Mouse (Mus musculus) intestine, embryonic 15.5 days (tissue): Measurements from ENCODE around the gene Gatad2b. TPM values are rescaled to one million over a fixed set of nuclear protein-coding genes. Genes with fewer than 3 reads are reported as not detected.
"Not testable (repeated sequence)": the region's sequence is repeated elsewhere in the genome, so short reads cannot be mapped to it uniquely, and the experiment has no call there.

ENCODE experiments used
- ATAC-seq: fragments of 200-750 bp; cut with Nextera tagmentation; 2 replicates; pipeline ENCODE4 v1.8.0; 2017; ENCODE audit warnings: moderate TSS enrichment, moderate library complexity
- H3K27ac ChIP-seq: fragments of 300-500 bp; sonication (generic); 2 replicates; pipeline ENCODE4 v1.5.1; 2015; ENCODE audit warnings: mild to moderate bottlenecking, inconsistent platforms
- H3K27me3 ChIP-seq: fragments of 300-500 bp; sonication (generic); replicated peaks from 2 replicates; pipeline ENCODE4 v1.6.1; 2015; ENCODE audit warnings: inconsistent platforms
- H3K36me3 ChIP-seq: fragments of 300-500 bp; sonication (generic); 2 replicates; pipeline ENCODE4 v1.6.1; 2015; ENCODE audit warnings: inconsistent platforms
- H3K4me1 ChIP-seq: fragments of 300-500 bp; sonication (generic); replicated peaks from 2 replicates; pipeline ENCODE4 v1.6.1; 2015; ENCODE audit warnings: inconsistent platforms
- H3K4me2 ChIP-seq: fragments of 300-500 bp; sonication (generic); replicated peaks from 2 replicates; pipeline ENCODE4 v1.6.1; 2015; ENCODE audit warnings: mild to moderate bottlenecking, inconsistent platforms
- H3K4me3 ChIP-seq: fragments of 300-500 bp; sonication (generic); replicated peaks from 2 replicates; pipeline ENCODE4 v1.5.1; 2015; ENCODE audit warnings: inconsistent platforms
- H3K9ac ChIP-seq: fragments of 300-500 bp; sonication (generic); 2 replicates; pipeline ENCODE4 v1.6.1; 2015; ENCODE audit warnings: inconsistent platforms
- H3K9me3 ChIP-seq: fragments of 300-500 bp; sonication (generic); 2 replicates; pipeline ENCODE4 v1.6.1; 2016; ENCODE audit warnings: inconsistent platforms
- WGBS: fragments of 180-500 bp; shearing (Covaris S2); methylation state at CpG from one replicate; pipeline ENCODE4 v1.1.7; 2015; 5-methylcytosine and 5-hydroxymethylcytosine counted together
- polyA plus RNA-seq: library from polyadenylated mRNA; unstranded; fragments of >200 nt; fragmentation: Nextera tagmentation; extraction: Ambion mirVana; gene quantifications from 2 replicates; pipeline ENCODE4 v1.2.1, GENCODE M21; 2015

Gene Gatad2b
- polyA plus RNA-seq, 1 experiment from 2014 or later, result 9.0 TPM

- Histone ChIP-seq H3K27ac (no peak overlapping the region), H3K4me3 (no peak overlapping the region), H3K27me3 (no peaks in the 10 kb centered on the region), H3K9me3 (no peaks in the 10 kb centered on the region), H3K36me3 (peaks cover 2% of the 10 kb centered on the region; the same call in 1 of the 2 replicates), H3K4me2 (no peak overlapping the region), H3K4me1 (peaks cover 17% of the 10 kb centered on the region), H3K9ac (no peak overlapping the region)
- 90% methylated on average over 16 of the region's 16 CpGs for WGBS
- ATAC-seq, result no peak
Measured at GRCm38 (mm10) chr3:90268971-90269370, 24.0 kb upstream of the Gatad2b start.

GRCm38 (mm10) chr3:90270784-90271183 lies 22.2 kb upstream of the Gatad2b start:
- H3K27me3 ChIP-seq, result no peaks in the 10 kb centered on the region
- ATAC-seq, result no peak
- H3K27ac ChIP-seq, result no peak overlapping the region
- H3K36me3 ChIP-seq, result peaks cover 2% of the 10 kb centered on the region; the same call in 1 of the 2 replicates
- H3K4me1 ChIP-seq, result peaks cover 9% of the 10 kb centered on the region
- H3K9ac ChIP-seq, result no peak overlapping the region
- no peak overlapping the region for H3K4me3 ChIP-seq
- no peaks in the 10 kb centered on the region for H3K9me3 ChIP-seq
- 89% methylated on average over 8 of the region's 8 CpGs for WGBS
- H3K4me2 ChIP-seq, result no peak overlapping the region

GRCm38 (mm10) chr3:90272170-90272569 lies 20.8 kb upstream of the Gatad2b start:
- Histone ChIP-seq H3K4me2 (no peak overlapping the region), H3K27me3 (no peaks in the 10 kb centered on the region), H3K4me3 (no peak overlapping the region), H3K9ac (no peak overlapping the region), H3K4me1 (no peaks in the 10 kb centered on the region), H3K27ac (no peak overlapping the region), H3K36me3 (peaks cover 2% of the 10 kb centered on the region; the same call in 1 of the 2 replicates), H3K9me3 (no peaks in the 10 kb centered on the region)
- WGBS, result 59% methylated on average over 9 of the region's 9 CpGs
- no peak for ATAC-seq

- H3K36me3 ChIP-seq, result peaks cover 2% of the 10 kb centered on the region
- H3K9me3 ChIP-seq, result no peaks in the 10 kb centered on the region
- no peak overlapping the region for H3K9ac ChIP-seq
- H3K27ac ChIP-seq, result no peak overlapping the region
- no peak overlapping the region for H3K4me2 ChIP-seq
- ATAC-seq, result no peak
- 96% methylated on average over 22 of the region's 22 CpGs for WGBS
- H3K27me3 ChIP-seq, result no peaks in the 10 kb centered on the region
- H3K4me3 ChIP-seq, result no peak overlapping the region
- H3K4me1 ChIP-seq, result no peaks in the 10 kb centered on the region
Measured at GRCm38 (mm10) chr3:90273855-90274254, 19.1 kb upstream of the Gatad2b start.

- Histone ChIP-seq H3K9ac (no peak overlapping the region), H3K4me1 (no peaks in the 10 kb centered on the region), H3K27me3 (no peaks in the 10 kb centered on the region), H3K9me3 (no peaks in the 10 kb centered on the region), H3K27ac (no peak overlapping the region), H3K4me3 (no peak overlapping the region), H3K4me2 (no peak overlapping the region), H3K36me3 (peaks cover 11% of the 10 kb centered on the region)
- WGBS, result 91% methylated on average over 11 of the region's 11 CpGs
- no peak for ATAC-seq
Measured at GRCm38 (mm10) chr3:90275286-90275685, 17.7 kb upstream of the Gatad2b start.

GRCm38 (mm10) chr3:90276858-90277257 lies 16.1 kb upstream of the Gatad2b start:
- no peak overlapping the region for H3K4me2 ChIP-seq
- no peak overlapping the region for H3K4me3 ChIP-seq
- no peak overlapping the region for H3K27ac ChIP-seq
- H3K36me3 ChIP-seq, result peaks cover 11% of the 10 kb centered on the region
- no peak overlapping the region for H3K9ac ChIP-seq
- WGBS, result 58% methylated on average over 16 of the region's 16 CpGs
- H3K9me3 ChIP-seq, result no peaks in the 10 kb centered on the region
- no peaks in the 10 kb centered on the region for H3K27me3 ChIP-seq
- no peak for ATAC-seq
- H3K4me1 ChIP-seq, result no peaks in the 10 kb centered on the region

- no peak for ATAC-seq
- 86% methylated on average over 9 of the region's 9 CpGs for WGBS
- Histone ChIP-seq H3K9me3 (no peaks in the 10 kb centered on the region), H3K4me3 (no peak overlapping the region), H3K4me1 (no peaks in the 10 kb centered on the region), H3K27ac (no peak overlapping the region), H3K36me3 (peaks cover 11% of the 10 kb centered on the region), H3K4me2 (no peak overlapping the region), H3K27me3 (no peaks in the 10 kb centered on the region), H3K9ac (no peak overlapping the region)
Measured at GRCm38 (mm10) chr3:90277793-90278192, 15.2 kb upstream of the Gatad2b start.

GRCm38 (mm10) chr3:90278211-90278610 lies 14.8 kb upstream of the Gatad2b start:
- Histone ChIP-seq H3K9me3 (no peaks in the 10 kb centered on the region), H3K4me3 (no peak overlapping the region), H3K4me1 (no peaks in the 10 kb centered on the region), H3K4me2 (no peak overlapping the region), H3K9ac (no peak overlapping the region), H3K27me3 (no peaks in the 10 kb centered on the region), H3K36me3 (peaks cover 11% of the 10 kb centered on the region), H3K27ac (no peak overlapping the region)
- ATAC-seq, result no peak
- 95% methylated on average over 10 of the region's 10 CpGs for WGBS

GRCm38 (mm10) chr3:90279216-90279615 lies 13.8 kb upstream of the Gatad2b start:
- Histone ChIP-seq H3K9me3 (no peaks in the 10 kb centered on the region), H3K36me3 (peaks cover 9% of the 10 kb centered on the region), H3K27ac (no peak overlapping the region), H3K9ac (no peak overlapping the region), H3K4me1 (no peaks in the 10 kb centered on the region), H3K4me3 (no peak overlapping the region), H3K4me2 (no peak overlapping the region), H3K27me3 (no peaks in the 10 kb centered on the region)
- ATAC-seq, result no peak
- 88% methylated on average over 9 of the region's 9 CpGs for whole genome bisulfite sequencing

- no peak overlapping the region for H3K9ac ChIP-seq
- no peak overlapping the region for H3K4me3 ChIP-seq
- H3K4me2 ChIP-seq, result no peak overlapping the region
- H3K4me1 ChIP-seq, result no peaks in the 10 kb centered on the region
- no peak for ATAC-seq
- WGBS, result 97% methylated on average over 7 of the region's 7 CpGs
- H3K27me3 ChIP-seq, result no peaks in the 10 kb centered on the region
- H3K27ac ChIP-seq, result no peak overlapping the region
- H3K36me3 ChIP-seq, result peaks cover 9% of the 10 kb centered on the region
- H3K9me3 ChIP-seq, result no peaks in the 10 kb centered on the region
Measured at GRCm38 (mm10) chr3:90279743-90280142, 13.2 kb upstream of the Gatad2b start.

- 86% methylated on average over 9 of the region's 9 CpGs for WGBS
- H3K4me3 ChIP-seq, result no peak overlapping the region
- H3K9ac ChIP-seq, result no peak overlapping the region
- H3K27me3 ChIP-seq, result no peaks in the 10 kb centered on the region
- no peaks in the 10 kb centered on the region for H3K9me3 ChIP-seq
- no peak overlapping the region for H3K4me2 ChIP-seq
- no peak overlapping the region for H3K27ac ChIP-seq
- peaks cover 9% of the 10 kb centered on the region for H3K36me3 ChIP-seq
- H3K4me1 ChIP-seq, result no peaks in the 10 kb centered on the region
- ATAC-seq, result no peak
Measured at GRCm38 (mm10) chr3:90280708-90281107, 12.3 kb upstream of the Gatad2b start.

GRCm38 (mm10) chr3:90284150-90284549 lies 8.8 kb upstream of the Gatad2b start:
- H3K27me3 ChIP-seq, result no peaks in the 10 kb centered on the region
- no peak overlapping the region for H3K9ac ChIP-seq
- H3K9me3 ChIP-seq, result no peaks in the 10 kb centered on the region
- H3K4me3 ChIP-seq, result no peak overlapping the region
- no peaks in the 10 kb centered on the region for H3K4me1 ChIP-seq
- H3K4me2 ChIP-seq, result no peak overlapping the region
- no peak overlapping the region for H3K27ac ChIP-seq
- WGBS, result 93% methylated on average over 2 of the region's 2 CpGs
- peaks cover 6% of the 10 kb centered on the region for H3K36me3 ChIP-seq
- ATAC-seq, result no peak

GRCm38 (mm10) chr3:90289403-90289802 lies 3.6 kb upstream of the Gatad2b start:
- not testable (repeated sequence) for H3K27me3 ChIP-seq, H3K9ac ChIP-seq, H3K4me2 ChIP-seq, H3K4me1 ChIP-seq, H3K36me3 ChIP-seq, H3K9me3 ChIP-seq, H3K4me3 ChIP-seq, H3K27ac ChIP-seq, ATAC-seq
- WGBS, result 69% methylated on average over 3 of the region's 3 CpGs
